Mouse (Mus musculus): Measurements from ENCODE around the gene Cdhr2.

- no peak for TF ChIP-seq POLR2A (IDR thresholded peaks at IDR 0.05; ENCODE audit: insufficient read depth, low read depth, low read length)
- TF ChIP-seq CTCF (IDR thresholded peaks at IDR 0.05; ENCODE audit: insufficient read depth, low read depth, low read length), result no peak
These were observed 23.0 kb upstream of the Cdhr2 start for GRCm38 (mm10) chr13:54678263-54678662.

Measured in olfactory bulb, adult 2 months (tissue).